Mouse (Mus musculus): ENCODE results near the gene Neurog1. TPM values are rescaled to one million over a fixed set of nuclear protein-coding genes. Genes with fewer than 3 reads are reported as not detected.
A peak's percentile ranks its signal among the peaks of the same experiment; 100 is the strongest.

The Neurog1 gene
- polyA plus RNA-seq, 1 experiment from 2014 or later, result 11.2 TPM

DNA sequence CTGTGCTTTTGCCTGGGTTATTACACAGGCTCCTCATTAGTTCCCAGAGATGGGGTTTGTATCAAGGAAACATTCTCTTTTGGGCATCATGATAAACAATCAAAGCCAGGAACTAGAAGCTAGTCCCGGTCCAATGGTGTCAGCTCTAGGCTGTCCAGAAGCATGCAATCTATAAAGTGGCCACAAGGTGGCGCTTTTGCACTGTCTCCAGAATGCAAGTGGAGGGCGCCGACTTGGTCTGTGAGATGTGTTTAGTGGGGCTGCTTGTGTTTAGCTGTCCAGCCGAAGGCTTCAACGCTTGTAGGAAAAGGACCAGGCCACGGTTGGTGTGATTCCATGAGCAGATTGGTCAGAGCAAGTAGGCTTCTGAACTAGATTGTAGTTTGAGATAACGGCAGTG, 27.5 kb upstream of the Neurog1 start:
- Histone ChIP-seq H3K4me3 (no peak overlapping the region), H3K4me1 (no peaks in the 10 kb centered on the region), H3K36me3 (replicated peaks) (no peaks in the 10 kb centered on the region), H3K27me3 (replicated peaks; ENCODE audit: low read depth, poor library complexity, severe bottlenecking) (0 out of 2 replicates have a peak, but pooled peaks cover 11% of the 10 kb centered on the region), H3K27ac (replicated peaks) (no peak overlapping the region), H3K9me3 (no peaks in the 10 kb centered on the region)
- WGBS, result 25% methylated on average over 8 of the region's 8 CpGs
- peak; percentile 88 for DNase-seq (ENCODE audit: low spot score)

DNA sequence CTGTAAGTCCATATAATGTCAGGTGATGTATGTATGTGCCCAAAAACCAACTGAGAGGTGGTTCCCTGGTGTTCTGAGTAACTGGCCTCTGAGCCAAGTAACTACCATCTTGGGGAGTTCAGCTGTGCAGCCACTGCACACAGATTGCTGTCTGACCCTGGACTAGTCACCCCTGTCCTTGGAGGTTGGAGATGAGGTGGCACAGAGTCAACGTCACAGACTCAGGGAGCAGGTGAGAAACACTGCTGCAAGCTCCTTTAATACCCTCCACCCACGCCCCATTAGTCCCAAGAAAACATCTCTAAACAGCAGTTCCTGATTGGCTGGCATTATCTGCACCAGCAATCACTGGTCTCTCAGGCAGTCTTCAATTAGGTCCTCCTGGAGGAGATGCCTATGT, 23.2 kb upstream of the Neurog1 start:
- no peak overlapping the region for H3K4me3 ChIP-seq
- WGBS, result 64% methylated on average over 2 of the region's 2 CpGs
- H3K4me1 ChIP-seq, result no peaks in the 10 kb centered on the region
- H3K27ac ChIP-seq (replicated peaks), result no peak overlapping the region
- DNase-seq (ENCODE audit: low spot score), result no peak
- H3K9me3 ChIP-seq, result peaks cover 12% of the 10 kb centered on the region
- H3K27me3 ChIP-seq (replicated peaks; ENCODE audit: low read depth, poor library complexity, severe bottlenecking), result no peaks in the 10 kb centered on the region
- no peaks in the 10 kb centered on the region for H3K36me3 ChIP-seq (replicated peaks)

DNA sequence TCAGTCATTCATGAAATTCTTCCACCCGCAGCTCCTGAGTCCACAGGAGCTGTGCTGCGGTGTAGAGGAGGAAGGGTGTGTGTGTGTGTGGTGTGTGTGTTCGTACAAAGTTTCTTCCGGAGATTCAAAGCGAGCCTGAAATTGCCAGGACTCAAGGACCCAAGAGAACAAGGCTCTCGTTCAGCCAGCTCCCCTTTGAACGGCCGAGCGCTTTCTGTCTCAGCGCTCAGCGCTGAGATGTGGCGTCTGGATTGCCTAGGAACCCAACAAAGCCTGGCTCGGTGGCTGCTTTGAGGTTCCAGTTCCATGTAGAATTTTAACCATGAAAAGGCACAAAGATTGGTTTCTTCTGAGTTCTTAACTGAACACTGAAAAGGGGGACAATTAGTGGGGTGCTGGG, 18.2 kb upstream of the Neurog1 start:
- no peak for DNase-seq (ENCODE audit: low spot score)
- H3K4me3 ChIP-seq, result no peak overlapping the region
- 67% methylated on average over 13 of the region's 13 CpGs for WGBS
- H3K27ac ChIP-seq (replicated peaks), result no peak overlapping the region
- H3K9me3 ChIP-seq, result peaks cover 12% of the 10 kb centered on the region
- H3K4me1 ChIP-seq, result peaks cover 6% of the 10 kb centered on the region; the same call in 1 of the 2 replicates
- H3K36me3 ChIP-seq (replicated peaks), result no peaks in the 10 kb centered on the region
- H3K27me3 ChIP-seq (replicated peaks; ENCODE audit: low read depth, poor library complexity, severe bottlenecking), result peaks cover 18% of the 10 kb centered on the region

DNA sequence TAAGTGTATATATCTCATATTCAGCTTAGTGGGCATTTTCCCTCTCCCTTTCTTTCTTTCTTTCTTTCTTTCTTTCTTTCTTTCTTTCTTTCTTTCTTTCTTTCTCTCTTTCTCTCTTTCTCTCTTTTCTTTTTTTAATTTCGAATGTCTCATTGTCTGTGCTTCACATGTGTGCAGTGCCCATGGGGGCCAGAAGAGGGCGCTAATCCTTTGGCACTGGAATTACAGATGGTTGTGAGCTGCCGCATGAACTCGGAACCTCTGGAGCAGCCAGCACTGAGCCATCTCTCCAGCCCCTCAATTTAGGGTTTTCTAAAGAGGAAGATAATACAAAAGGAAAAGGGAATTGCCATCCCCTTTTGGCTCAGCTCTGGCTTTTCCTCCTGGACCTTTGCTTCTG, 15.4 kb upstream of the Neurog1 start:
- Histone ChIP-seq H3K27me3 (replicated peaks; ENCODE audit: low read depth, poor library complexity, severe bottlenecking) (peaks cover 44% of the 10 kb centered on the region), H3K4me1 (peaks cover 6% of the 10 kb centered on the region; the same call in 1 of the 2 replicates), H3K36me3 (replicated peaks) (no peaks in the 10 kb centered on the region), H3K4me3 (no peak overlapping the region), H3K9me3 (peaks cover 12% of the 10 kb centered on the region), H3K27ac (replicated peaks) (no peak overlapping the region)
- no peak for DNase-seq (ENCODE audit: low spot score)
- 79% methylated on average over 4 of the region's 4 CpGs for WGBS

DNA sequence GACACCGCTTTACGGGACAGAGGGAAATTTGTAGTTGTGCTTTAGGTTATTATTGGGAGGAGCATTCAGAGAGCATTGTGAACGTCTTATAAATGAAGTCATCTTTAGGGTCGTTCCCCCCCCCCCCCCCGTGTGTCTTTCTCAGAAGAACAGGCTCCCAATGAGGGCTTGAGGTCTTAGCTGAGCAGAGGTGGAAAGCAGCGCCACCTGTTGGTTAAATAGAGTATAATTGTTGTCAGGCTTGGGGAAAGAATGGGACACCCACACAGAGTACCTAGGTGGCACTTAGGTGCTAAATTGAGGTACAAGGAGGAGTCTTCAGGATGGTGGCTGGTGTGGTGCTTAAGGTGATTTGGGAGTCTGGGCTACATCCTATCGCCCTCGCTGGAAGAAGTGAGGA, 14.5 kb upstream of the Neurog1 start:
- Histone ChIP-seq H3K36me3 (replicated peaks) (no peaks in the 10 kb centered on the region), H3K27me3 (replicated peaks; ENCODE audit: low read depth, poor library complexity, severe bottlenecking) (peaks cover 54% of the 10 kb centered on the region), H3K9me3 (peaks cover 6% of the 10 kb centered on the region), H3K4me3 (no peak overlapping the region), H3K27ac (replicated peaks) (no peak overlapping the region), H3K4me1 (peaks cover 12% of the 10 kb centered on the region; the same call in 1 of the 2 replicates)
- WGBS, result 45% methylated on average over 8 of the region's 8 CpGs
- peak; percentile 52 for DNase-seq (ENCODE audit: low spot score)

DNA sequence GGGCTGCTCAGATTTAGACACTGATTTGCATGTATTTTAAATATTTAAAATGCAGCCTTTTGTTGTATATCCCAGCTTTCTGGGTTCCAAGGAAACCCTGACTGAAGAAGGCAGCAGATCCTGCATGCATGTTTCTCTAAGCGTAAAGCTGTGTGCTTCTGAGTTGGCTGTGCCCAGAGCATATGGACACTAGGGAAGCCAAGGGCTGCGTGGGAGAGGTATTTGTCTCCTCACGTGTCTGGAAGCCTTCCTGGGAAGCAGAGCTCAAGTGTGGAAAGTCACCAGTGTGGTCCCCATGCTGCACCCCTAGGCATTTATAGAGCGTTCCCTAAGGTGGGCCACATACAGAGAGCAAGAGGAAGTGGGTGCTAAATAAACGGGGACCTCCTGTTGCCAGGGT, 13.7 kb upstream of the Neurog1 start:
- Histone ChIP-seq H3K9me3 (no peaks in the 10 kb centered on the region), H3K27me3 (replicated peaks; ENCODE audit: low read depth, poor library complexity, severe bottlenecking) (peaks cover 62% of the 10 kb centered on the region), H3K36me3 (replicated peaks) (no peaks in the 10 kb centered on the region), H3K4me1 (peaks cover 18% of the 10 kb centered on the region; the same call in 1 of the 2 replicates), H3K4me3 (no peak overlapping the region), H3K27ac (replicated peaks) (no peak overlapping the region)
- DNase-seq (ENCODE audit: low spot score), result no peak
- WGBS, result 74% methylated on average over 5 of the region's 5 CpGs

DNA sequence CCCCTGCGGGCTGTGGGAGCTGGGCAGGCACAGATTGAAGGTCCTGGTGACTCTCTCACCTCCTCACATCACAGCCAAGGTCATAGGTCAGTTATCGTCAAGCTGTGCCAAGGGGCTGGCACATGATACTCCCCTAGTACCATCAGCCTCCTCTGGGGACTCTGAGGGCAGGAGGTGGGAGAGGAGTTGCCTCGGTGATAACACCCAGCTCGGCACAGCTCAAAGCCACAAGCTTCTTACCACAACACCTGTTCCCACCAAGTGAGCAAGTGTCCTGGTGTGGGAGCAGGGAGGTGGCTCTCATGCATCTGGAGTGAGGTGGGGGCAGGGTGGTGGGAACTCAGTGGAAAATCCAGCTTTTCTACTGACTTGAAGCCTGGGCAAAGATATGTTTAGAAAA, 10.3 kb upstream of the Neurog1 start:
- H3K27me3 ChIP-seq (replicated peaks; ENCODE audit: low read depth, poor library complexity, severe bottlenecking), result peaks cover 91% of the 10 kb centered on the region

DNA sequence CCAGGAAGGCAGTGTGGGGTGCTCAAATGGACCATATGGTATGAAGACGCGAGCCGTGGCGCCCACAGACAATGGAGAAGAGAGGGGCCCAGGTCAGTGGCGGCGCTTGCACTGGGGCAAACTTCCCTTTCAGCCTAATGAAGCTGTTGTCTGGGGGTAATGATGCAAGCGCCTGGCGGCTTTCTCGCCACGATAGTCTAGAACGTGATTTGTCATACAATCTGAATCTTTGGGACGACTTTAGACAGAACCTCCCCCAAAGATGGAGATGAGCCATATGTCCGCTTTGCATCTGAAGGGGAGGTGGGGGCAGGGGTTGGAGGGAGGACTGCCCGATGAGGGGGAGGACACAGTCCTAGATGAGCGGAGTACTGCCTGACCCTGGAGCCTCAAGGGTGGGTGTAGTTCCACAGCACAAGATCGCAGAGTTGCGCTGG, 8.4 kb upstream of the Neurog1 start:
- Histone ChIP-seq H3K4me1 (peaks cover 45% of the 10 kb centered on the region), H3K27me3 (replicated peaks; ENCODE audit: low read depth, poor library complexity, severe bottlenecking) (peaks cover 99% of the 10 kb centered on the region), H3K9me3 (no peaks in the 10 kb centered on the region), H3K4me3 (peak overlapping the region; percentile 6; the same call in 1 of the 2 replicates), H3K36me3 (replicated peaks) (no peaks in the 10 kb centered on the region), H3K27ac (replicated peaks) (peak overlapping the region; percentile 5; the same call in 1 of the 2 replicates)
- DNase-seq (ENCODE audit: low spot score), result peak; percentile 32
- 1% methylated on average over 17 of the region's 17 CpGs for WGBS

More for the DNA sequence above, 10.3 kb upstream of the Neurog1 start:
- H3K4me3 ChIP-seq, result no peak overlapping the region
- WGBS, result 62% methylated on average over 4 of the region's 4 CpGs
- H3K36me3 ChIP-seq (replicated peaks), result no peaks in the 10 kb centered on the region
- DNase-seq (ENCODE audit: low spot score), result no peak
- H3K4me1 ChIP-seq, result peaks cover 40% of the 10 kb centered on the region
- H3K9me3 ChIP-seq, result no peaks in the 10 kb centered on the region
- H3K27ac ChIP-seq (replicated peaks), result no peak overlapping the region

DNA sequence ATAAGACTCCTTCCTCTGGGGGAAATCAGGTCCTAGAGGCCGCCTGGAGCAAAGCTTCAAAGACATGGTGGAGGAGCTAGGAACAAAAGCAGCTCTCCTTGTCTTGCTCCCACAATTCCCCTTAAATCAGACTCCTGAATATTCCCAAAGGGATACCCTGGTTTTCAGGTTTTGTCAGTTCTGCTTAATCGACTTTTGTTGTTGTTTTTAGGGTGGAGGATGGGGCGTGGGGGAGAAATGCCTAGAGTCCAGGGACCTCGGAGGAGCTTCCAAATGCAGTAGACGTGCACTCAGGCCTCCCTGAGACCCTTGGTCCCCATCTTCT, 7.9 kb upstream of the Neurog1 start:
- Histone ChIP-seq H3K27ac (replicated peaks) (peak overlapping the region; percentile 5; the same call in 1 of the 2 replicates), H3K27me3 (replicated peaks; ENCODE audit: low read depth, poor library complexity, severe bottlenecking) (peaks cover 99% of the 10 kb centered on the region), H3K36me3 (replicated peaks) (no peaks in the 10 kb centered on the region), H3K4me3 (peak overlapping the region; percentile 6; the same call in 1 of the 2 replicates), H3K4me1 (peaks cover 48% of the 10 kb centered on the region), H3K9me3 (no peaks in the 10 kb centered on the region)
- 1% methylated on average over 5 of the region's 5 CpGs for WGBS
- peak; percentile 32 for DNase-seq (ENCODE audit: low spot score)

DNA sequence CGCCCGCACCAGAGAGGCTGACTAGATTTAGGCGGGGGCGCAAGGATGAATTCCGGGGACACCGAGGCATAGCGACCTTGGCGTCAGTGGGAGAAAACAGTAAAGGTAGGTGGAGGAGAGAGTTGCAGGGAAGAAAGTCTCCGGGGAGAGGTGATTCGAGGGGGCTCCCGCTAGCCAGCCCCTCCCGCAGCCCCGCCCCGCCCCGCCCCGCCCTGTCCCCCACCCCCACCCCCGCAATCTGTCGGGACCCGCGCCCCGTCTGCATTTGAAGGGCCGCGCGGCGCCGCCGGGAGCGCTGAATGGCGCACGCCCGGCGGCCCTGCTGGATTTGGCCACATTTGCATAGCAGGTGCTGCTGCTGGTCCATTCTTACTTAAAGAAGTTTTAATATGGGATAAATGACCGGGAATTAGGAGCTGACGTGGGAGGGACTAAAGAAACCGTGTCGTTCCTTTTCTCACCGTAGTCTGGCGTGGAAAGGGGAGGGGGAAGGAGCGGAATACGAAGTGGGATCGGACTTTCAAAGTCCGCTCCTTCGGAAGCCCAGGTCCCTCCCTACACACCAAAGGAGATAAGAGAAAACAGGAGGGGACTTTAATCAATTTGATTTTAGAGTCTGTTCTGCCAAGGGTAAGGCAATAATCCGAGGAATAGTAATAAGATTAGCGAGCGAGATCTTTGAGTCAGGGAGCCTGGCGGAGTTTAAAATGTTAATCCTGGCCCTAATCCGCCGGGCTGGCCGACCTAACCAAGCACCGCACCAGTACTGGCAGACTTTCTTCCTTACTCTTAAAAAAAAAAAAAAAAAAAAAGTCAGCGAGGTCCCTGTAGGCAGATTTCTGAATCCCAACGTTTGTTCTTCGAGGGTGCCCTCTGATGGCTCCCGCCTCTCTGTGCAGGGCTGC, 7.3 kb upstream of the Neurog1 start:
- DNase-seq (ENCODE audit: low spot score), result peak; percentile 61
- Histone ChIP-seq H3K4me1 (peaks cover 49% of the 10 kb centered on the region), H3K4me3 (peak overlapping the region; percentile 46), H3K36me3 (replicated peaks) (no peaks in the 10 kb centered on the region), H3K9me3 (no peaks in the 10 kb centered on the region), H3K27me3 (replicated peaks; ENCODE audit: low read depth, poor library complexity, severe bottlenecking) (peaks cover 100% of the 10 kb centered on the region), H3K27ac (replicated peaks) (peak overlapping the region; percentile 63)
- under 1% methylated on average over 55 of the region's 55 CpGs for WGBS

DNA sequence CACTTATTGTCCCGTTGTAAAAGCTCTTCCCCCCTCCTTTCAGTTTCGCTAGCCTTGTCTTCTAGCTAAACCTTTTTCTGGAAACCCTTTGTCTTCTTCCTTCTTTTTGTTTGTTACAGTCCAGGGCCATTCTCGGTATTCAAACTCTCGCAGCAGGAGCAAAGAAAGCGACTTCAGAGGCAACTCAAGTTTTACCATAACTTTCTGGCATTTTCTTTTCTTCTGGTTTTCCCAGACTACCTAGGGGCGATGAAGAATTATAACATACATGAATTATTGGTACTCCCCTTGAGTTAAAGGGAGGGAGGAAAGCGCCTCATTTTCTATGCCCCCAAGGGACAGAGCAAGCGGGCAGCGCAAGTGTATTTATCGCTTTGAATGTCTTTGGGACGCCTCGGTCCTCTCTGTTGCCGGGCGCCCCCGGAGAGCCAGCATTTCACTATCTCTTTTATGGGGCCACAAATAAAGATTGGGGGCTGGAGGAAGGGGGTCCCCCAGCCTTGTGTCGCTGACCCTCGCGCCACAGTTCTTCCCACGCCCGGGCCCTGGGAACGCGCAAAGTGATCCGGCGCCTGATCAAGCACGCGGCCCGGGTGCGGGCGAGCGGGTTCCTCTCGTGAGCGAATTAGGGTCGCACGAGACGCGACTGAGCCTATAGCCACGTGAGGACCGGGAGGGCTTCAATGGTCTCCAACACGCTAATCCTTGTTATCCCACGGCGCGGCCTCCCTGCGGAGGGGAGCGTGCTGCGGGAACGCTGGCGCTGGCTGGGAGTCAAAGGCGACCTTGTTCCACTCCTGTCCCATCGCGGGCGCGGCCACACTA, 6.4 kb upstream of the Neurog1 start:
- Histone ChIP-seq H3K36me3 (replicated peaks) (no peaks in the 10 kb centered on the region), H3K27me3 (replicated peaks; ENCODE audit: low read depth, poor library complexity, severe bottlenecking) (peaks cover 100% of the 10 kb centered on the region), H3K4me1 (peaks cover 49% of the 10 kb centered on the region), H3K4me3 (peak overlapping the region; percentile 46), H3K9me3 (no peaks in the 10 kb centered on the region), H3K27ac (replicated peaks) (peak overlapping the region; percentile 63)
- under 1% methylated on average over 52 of the region's 52 CpGs for WGBS
- peak; percentile 57 for DNase-seq (ENCODE audit: low spot score)

DNA sequence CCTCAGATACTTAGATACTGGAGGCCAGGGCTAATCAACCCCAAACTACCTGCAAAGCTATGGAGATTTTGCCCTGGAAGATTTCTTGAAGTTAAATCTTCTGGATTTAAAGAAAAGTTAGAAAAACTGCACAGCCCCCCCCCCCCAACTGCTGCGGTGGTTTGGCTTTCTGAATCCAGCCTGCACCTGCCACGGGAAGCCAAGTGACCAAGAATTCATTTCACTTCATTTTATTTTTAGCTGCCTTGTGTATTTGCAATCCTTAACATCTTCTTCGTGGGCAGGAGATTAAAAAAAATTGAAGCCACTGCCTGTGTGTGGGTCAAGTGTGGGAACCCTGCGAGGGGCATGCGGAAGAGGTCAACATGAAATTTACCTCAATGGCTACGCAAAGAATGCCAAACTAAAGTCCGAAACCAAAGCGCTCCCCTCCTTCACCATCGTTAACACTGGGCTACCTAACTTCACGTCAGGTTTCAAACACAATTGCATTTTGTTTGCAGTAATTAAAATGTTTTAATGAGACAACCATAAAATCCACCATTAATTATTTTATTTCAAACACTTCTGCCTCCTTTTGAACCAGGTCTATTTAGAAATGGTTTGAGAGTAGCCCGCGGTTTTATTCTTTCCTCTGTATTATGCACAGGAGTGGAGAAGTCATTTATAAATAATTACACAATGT, 5.6 kb upstream of the Neurog1 start:
- H3K4me3 ChIP-seq, result no peak overlapping the region
- H3K27ac ChIP-seq (replicated peaks), result no peak overlapping the region
- no peaks in the 10 kb centered on the region for H3K36me3 ChIP-seq (replicated peaks)
- H3K9me3 ChIP-seq, result no peaks in the 10 kb centered on the region
- H3K27me3 ChIP-seq (replicated peaks; ENCODE audit: low read depth, poor library complexity, severe bottlenecking), result peaks cover 100% of the 10 kb centered on the region
- no peak for DNase-seq (ENCODE audit: low spot score)
- H3K4me1 ChIP-seq, result peaks cover 56% of the 10 kb centered on the region
- whole genome bisulfite sequencing, result 3% methylated on average over 12 of the region's 12 CpGs
